Mouse (Mus musculus): Measurements from ENCODE around the gene Galnt14. TPM values are rescaled to one million over a fixed set of nuclear protein-coding genes. Genes with fewer than 3 reads are reported as not detected.

The Galnt14 gene
- total and polyA plus RNA-seq, 2 experiments from 2014 or later = 16.8 to 17.8 TPM

- H3K36me3 ChIP-seq (ENCODE audit: insufficient read depth) = no peaks in the 10 kb centered on the region
- no peak for TF ChIP-seq CTCF (IDR thresholded peaks at IDR 0.05; ENCODE audit: low read depth)
- no peak overlapping the region for H3K9ac ChIP-seq
- no peak overlapping the region for H3K4me3 ChIP-seq (ENCODE audit: low read depth, low read length)
- WGBS = 93% methylated on average over 2 of the region's 2 CpGs
- no peak for ATAC-seq
- no peaks in the 10 kb centered on the region for H3K9me3 ChIP-seq (ENCODE audit: low read length)
- H3K4me2 ChIP-seq (ENCODE audit: low read depth) = no peak overlapping the region
- H3K4me1 ChIP-seq (ENCODE audit: insufficient read depth) = no peaks in the 10 kb centered on the region
- H3K27ac ChIP-seq (ENCODE audit: low read depth, low read length) = no peak overlapping the region
- no peak for DNase-seq
- no peaks in the 10 kb centered on the region for H3K27me3 ChIP-seq (ENCODE audit: insufficient read depth, low read length)
Observed at GRCm38 (mm10) chr17:73456551-73456950, 253.7 kb downstream of the Galnt14 start.

GRCm38 (mm10) chr17:73453646-73454045 is 256.6 kb downstream of the Galnt14 start:
- Histone ChIP-seq H3K4me3 (ENCODE audit: low read depth, low read length) (no peak overlapping the region), H3K27me3 (ENCODE audit: insufficient read depth, low read length) (no peaks in the 10 kb centered on the region), H3K4me2 (ENCODE audit: low read depth) (no peak overlapping the region), H3K27ac (ENCODE audit: low read depth, low read length) (no peak overlapping the region), H3K4me1 (ENCODE audit: insufficient read depth) (no peaks in the 10 kb centered on the region), H3K9ac (no peak overlapping the region), H3K36me3 (ENCODE audit: insufficient read depth) (no peaks in the 10 kb centered on the region), H3K9me3 (ENCODE audit: low read length) (no peaks in the 10 kb centered on the region)
- no peak for TF ChIP-seq CTCF (IDR thresholded peaks at IDR 0.05; ENCODE audit: low read depth)
- peak; percentile 50 for DNase-seq
- peak; percentile 66; the same call in 1 of the 2 replicates for ATAC-seq
- 38% methylated on average over 3 of the region's 3 CpGs for WGBS

GRCm38 (mm10) chr17:73452151-73452760 is 258.0 kb downstream of the Galnt14 start:
- no peak overlapping the region for H3K9ac ChIP-seq
- no peak overlapping the region for H3K27ac ChIP-seq (ENCODE audit: low read depth, low read length)
- H3K9me3 ChIP-seq (ENCODE audit: low read length) = no peaks in the 10 kb centered on the region
- H3K36me3 ChIP-seq (ENCODE audit: insufficient read depth) = no peaks in the 10 kb centered on the region
- ATAC-seq (no peak), DNase-seq (no peak)
- no peaks in the 10 kb centered on the region for H3K4me1 ChIP-seq (ENCODE audit: insufficient read depth)
- H3K4me2 ChIP-seq (ENCODE audit: low read depth) = no peak overlapping the region
- H3K4me3 ChIP-seq (ENCODE audit: low read depth, low read length) = no peak overlapping the region
- no peaks in the 10 kb centered on the region for H3K27me3 ChIP-seq (ENCODE audit: insufficient read depth, low read length)
- no peak for TF ChIP-seq CTCF (IDR thresholded peaks at IDR 0.05; ENCODE audit: low read depth)
- 83% methylated on average over 4 of the region's 4 CpGs for WGBS

- Histone ChIP-seq H3K4me1 (ENCODE audit: insufficient read depth) (no peaks in the 10 kb centered on the region), H3K36me3 (ENCODE audit: insufficient read depth) (no peaks in the 10 kb centered on the region), H3K27ac (ENCODE audit: low read depth, low read length) (no peak overlapping the region), H3K4me3 (ENCODE audit: low read depth, low read length) (no peak overlapping the region), H3K4me2 (ENCODE audit: low read depth) (no peak overlapping the region), H3K9me3 (ENCODE audit: low read length) (no peaks in the 10 kb centered on the region), H3K27me3 (ENCODE audit: insufficient read depth, low read length) (no peaks in the 10 kb centered on the region), H3K9ac (no peak overlapping the region)
- TF ChIP-seq CTCF (IDR thresholded peaks at IDR 0.05; ENCODE audit: low read depth) = no peak
- no peak for ATAC-seq
- no peak for DNase-seq
Observed at GRCm38 (mm10) chr17:73449104-73449503, 261.1 kb downstream of the Galnt14 start.

Other genes with a start within 250 kb of the Galnt14 start
- gene Ehd3, start 93.7 kb upstream of the Galnt14 start, total RNA-seq (2014; rRNA removed) = 33.2 and 39.0 TPM in 2 replicates
- gene Ehd3, start 93.7 kb upstream of the Galnt14 start, polyA plus RNA-seq (2015; fragmentation: Nextera tagmentation; extraction: Ambion mirVana) = 17.6 and 22.1 TPM in 2 replicates
- gene Xdh, start 239.7 kb upstream of the Galnt14 start, total RNA-seq (2014; rRNA removed) = 0.24 and 0.62 TPM in 2 replicates
- gene Xdh, start 239.7 kb upstream of the Galnt14 start, polyA plus RNA-seq (2015; fragmentation: Nextera tagmentation; extraction: Ambion mirVana) = 0.13 and 0.26 TPM in 2 replicates

Measured in forebrain, postnatal 0 days (tissue).